Mouse (Mus musculus) spleen, adult 2 months (tissue): ENCODE measurements around the gene Magi1. TPM values are rescaled to one million over a fixed set of nuclear protein-coding genes. Genes with fewer than 3 reads are reported as not detected.

ENCODE experiments used
- DNase-seq, 2 experiments: peaks; one replicate each; pipeline versions ENCODE4 v3.0.0 to v3.0.0-alpha.2; 2012 to 2021; ENCODE audit warnings: low spot score in 2 of 2, low read depth in 1 of 2
- H3K27ac ChIP-seq: fragments of 200-500 bp; 2 replicates; pipeline ENCODE4 v1.5.1; 2012; ENCODE audit warnings: low read length, inconsistent platforms; ENCODE audit not compliant: insufficient read depth
- H3K27me3 ChIP-seq: fragments of 200-500 bp; 2 replicates; pipeline ENCODE4 v1.6.1; 2012; ENCODE audit warnings: mild to moderate bottlenecking, moderate library complexity, low read length, inconsistent platforms; ENCODE audit not compliant: control insufficient read depth, insufficient read depth
- H3K36me3 ChIP-seq: fragments of 200-500 bp; 2 replicates; pipeline ENCODE4 v1.6.1; 2012; ENCODE audit warnings: mild to moderate bottlenecking, low read length, inconsistent platforms; ENCODE audit not compliant: control insufficient read depth, insufficient read depth
- H3K4me1 ChIP-seq: fragments of 200-500 bp; 2 replicates; pipeline ENCODE4 v1.6.1; 2011; ENCODE audit warnings: inconsistent platforms; ENCODE audit not compliant: control insufficient read depth, insufficient read depth, insufficient read length
- H3K4me3 ChIP-seq: fragments of 200-500 bp; 2 replicates; pipeline ENCODE4 v1.5.1; 2011; ENCODE audit warnings: mild to moderate bottlenecking, inconsistent platforms; ENCODE audit not compliant: insufficient read depth, insufficient read length; ENCODE audit errors: extremely low read depth
- CTCF ChIP-seq: fragments of 200-500 bp; IDR thresholded peaks from 2 replicates; pipeline ENCODE4 v1.5.1; 2011; ENCODE audit warnings: mild to moderate bottlenecking, inconsistent platforms; ENCODE audit not compliant: insufficient read depth, insufficient read length, insufficient replicate concordance; ENCODE audit errors: extremely low read depth
- POLR2A ChIP-seq: fragments of 200-500 bp; IDR thresholded peaks from 2 replicates; pipeline ENCODE4 v1.6.1; 2011; ENCODE audit warnings: low read depth, low read length, inconsistent platforms
- WGBS: fragments of 180-500 bp; shearing (Covaris S2); methylation state at CpG from one replicate; pipeline ENCODE4 v1.1.7; 2018; 5-methylcytosine and 5-hydroxymethylcytosine counted together
- polyA plus RNA-seq: library from polyadenylated mRNA; depleted of rRNA; stranded (reverse); fragments of >200 nt; gene quantifications from 2 replicates; pipeline ENCODE4 v1.2.3, GENCODE M21; 2012

Gene Magi1
- polyA plus RNA-seq, 1 experiment = 1.6 TPM

- no peaks in the 10 kb centered on the region for H3K27me3 ChIP-seq
- TF ChIP-seq CTCF (no peak), POLR2A (no peak)
- WGBS = 92% methylated on average over 3 of the region's 3 CpGs
- H3K27ac ChIP-seq = no peak overlapping the region
- no peaks in the 10 kb centered on the region for H3K36me3 ChIP-seq
- no peaks in the 10 kb centered on the region for H3K4me1 ChIP-seq
- H3K4me3 ChIP-seq = no peak overlapping the region
- DNase-seq = no peak
These were observed 25.9 kb downstream of the Magi1 start for GRCm38 (mm10) chr6:94257831-94258173.

- H3K4me3 ChIP-seq = no peak overlapping the region
- H3K36me3 ChIP-seq = no peaks in the 10 kb centered on the region
- WGBS = 91% methylated on average over 12 of the region's 12 CpGs
- H3K27me3 ChIP-seq = no peaks in the 10 kb centered on the region
- TF ChIP-seq CTCF (no peak), POLR2A (no peak)
- no peak overlapping the region for H3K27ac ChIP-seq
- no peaks in the 10 kb centered on the region for H3K4me1 ChIP-seq
- no peak for DNase-seq
These were observed 26.5 kb downstream of the Magi1 start for GRCm38 (mm10) chr6:94256982-94257830.

GRCm38 (mm10) chr6:94253943-94254342 is 29.8 kb downstream of the Magi1 start:
- Histone ChIP-seq H3K27ac (no peak overlapping the region), H3K4me3 (no peak overlapping the region), H3K4me1 (no peaks in the 10 kb centered on the region; the same call in 1 of the 2 replicates), H3K27me3 (no peaks in the 10 kb centered on the region), H3K36me3 (no peaks in the 10 kb centered on the region)
- WGBS = 4% methylated on average over 8 of the region's 8 CpGs
- no peak for DNase-seq
- TF ChIP-seq POLR2A = no peak
- no peak for TF ChIP-seq CTCF

DNA sequence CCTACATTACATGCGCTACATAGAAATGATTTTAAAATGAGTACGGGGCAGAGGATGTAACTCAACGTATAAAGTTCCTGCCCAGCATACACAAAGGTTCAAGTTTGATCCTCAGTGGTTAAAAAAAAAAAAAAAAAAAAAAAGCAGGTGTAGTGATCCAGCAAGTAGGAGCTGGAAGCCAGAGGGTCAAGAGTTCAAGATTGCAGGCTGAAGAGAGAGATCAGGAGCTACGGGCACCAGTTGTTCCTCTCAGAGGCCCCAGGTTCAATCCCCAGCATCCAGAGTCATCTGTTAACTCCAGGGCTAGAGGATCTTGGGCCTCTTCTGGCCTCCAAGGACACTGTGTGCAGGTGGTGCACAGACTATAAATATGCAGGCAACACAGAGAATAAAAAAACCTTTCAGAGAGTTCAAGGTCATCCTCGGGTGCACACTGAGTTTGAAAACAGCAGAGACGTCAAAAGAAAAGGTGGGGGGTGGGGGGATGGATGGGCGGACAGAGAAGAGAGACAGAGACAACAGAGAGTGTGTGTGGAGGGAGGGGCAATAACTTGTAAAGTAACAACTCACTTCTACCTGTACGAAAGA is 32.3 kb downstream of the Magi1 start:
- no peak for TF ChIP-seq POLR2A
- no peak for TF ChIP-seq CTCF
- Histone ChIP-seq H3K27me3 (no peaks in the 10 kb centered on the region), H3K4me1 (no peaks in the 10 kb centered on the region; the same call in 1 of the 2 replicates), H3K4me3 (no peak overlapping the region), H3K36me3 (no peaks in the 10 kb centered on the region), H3K27ac (no peak overlapping the region)
- DNase-seq = no peak
- WGBS = 84% methylated on average over 8 of the region's 8 CpGs

DNA sequence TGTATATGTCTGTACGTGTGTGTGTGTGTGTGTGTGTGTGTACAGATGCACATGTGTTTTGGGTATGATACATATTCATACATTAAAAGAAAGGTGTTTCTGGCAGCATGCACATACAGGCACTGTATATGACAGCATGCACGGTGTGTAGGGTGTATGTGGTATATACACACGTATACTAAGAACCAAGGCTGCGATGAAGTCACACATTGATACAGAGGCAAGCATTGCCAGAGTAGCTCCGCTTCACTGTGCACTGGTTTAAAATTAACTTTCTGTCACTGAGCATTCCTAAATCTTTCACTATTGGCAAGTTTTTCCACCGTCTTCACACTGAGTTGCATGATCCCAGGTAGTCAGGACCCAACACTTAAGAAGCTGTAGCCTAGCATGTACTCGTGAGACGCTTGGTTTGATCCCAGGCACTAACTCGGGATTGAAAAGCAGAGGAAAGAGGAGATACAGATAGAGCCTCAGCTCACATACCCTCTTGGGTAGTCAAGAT is 34.4 kb downstream of the Magi1 start:
- no peak overlapping the region for H3K4me3 ChIP-seq
- 90% methylated on average over 9 of the region's 9 CpGs for WGBS

GRCm38 (mm10) chr6:94241251-94241650 is 42.5 kb downstream of the Magi1 start:
- DNase-seq = no peak
- 82% methylated on average over 6 of the region's 6 CpGs for WGBS
- H3K27me3 ChIP-seq = no peaks in the 10 kb centered on the region
- no peaks in the 10 kb centered on the region for H3K36me3 ChIP-seq
- H3K4me1 ChIP-seq = no peaks in the 10 kb centered on the region
- no peak overlapping the region for H3K4me3 ChIP-seq
- no peak for TF ChIP-seq POLR2A
- no peak for TF ChIP-seq CTCF
- no peak overlapping the region for H3K27ac ChIP-seq

More for the DNA sequence above, 34.4 kb downstream of the Magi1 start:
- DNase-seq = no peak
- no peaks in the 10 kb centered on the region; the same call in 1 of the 2 replicates for H3K4me1 ChIP-seq
- no peak overlapping the region for H3K27ac ChIP-seq
- no peaks in the 10 kb centered on the region for H3K36me3 ChIP-seq
- no peaks in the 10 kb centered on the region for H3K27me3 ChIP-seq
- no peak for TF ChIP-seq CTCF
- no peak for TF ChIP-seq POLR2A

- Histone ChIP-seq H3K4me3 (no peak overlapping the region), H3K36me3 (no peaks in the 10 kb centered on the region), H3K27ac (no peak overlapping the region), H3K27me3 (no peaks in the 10 kb centered on the region), H3K4me1 (no peaks in the 10 kb centered on the region)
- no peak for DNase-seq
- TF ChIP-seq POLR2A (no peak), CTCF (no peak)
- 80% methylated on average over 2 of the region's 2 CpGs for WGBS
These were observed 45.1 kb downstream of the Magi1 start for GRCm38 (mm10) chr6:94238643-94239042.
